Mouse (Mus musculus): Measurements from ENCODE around the gene Thap11. TPM values are rescaled to one million over a fixed set of nuclear protein-coding genes. Genes with fewer than 3 reads are reported as not detected.

Thap11 gene
- total RNA-seq, 2 experiments from 2014 or later: 23.8 to 27.4 TPM

GRCm38 (mm10) chr8:105893339-105893738, 38.4 kb downstream of the Thap11 start, which contains the start of gene Nrn1l:
Gene Nrn1l, plus strand, starts transcription at chr8:105893567.
- peak; percentile 58 for DNase-seq (ENCODE audit: low spot score)
- intact Hi-C loops (cut with DNase I): no loop called here

GRCm38 (mm10) chr8:105897801-105898480, 43.0 kb downstream of the Thap11 start:
- intact Hi-C loops (cut with DNase I): loop anchor here (5.0 kb wide), 1 partner anchor 36 kb away; the partner anchor contains the start of gene Nutf2

GRCm38 (mm10) chr8:105900180-105900940, 45.4 kb downstream of the Thap11 start, which contains the start of gene Pskh1:
Gene Pskh1, plus strand, starts transcription at chr8:105900441.
- peak; percentile 83 for DNase-seq (ENCODE audit: low spot score)
- intact Hi-C loops (cut with DNase I): no loop called here

More at GRCm38 (mm10) chr8:105897801-105898480, 43.0 kb downstream of the Thap11 start:
- no peak for DNase-seq (ENCODE audit: low spot score)

GRCm38 (mm10) chr8:105900941-105901616, 46.1 kb downstream of the Thap11 start:
- intact Hi-C loops (cut with DNase I): no loop called here

More at GRCm38 (mm10) chr8:105900941-105901616, 46.1 kb downstream of the Thap11 start:
- no peak for DNase-seq (ENCODE audit: low spot score)

Other genes starting within 250 kb of the Thap11 start
- 10 to 100 TPM; 41.7 to 50.9 TPM for gene Ripor1, start 249.9 kb upstream of the Thap11 start, total RNA-seq (2021)
- 10 to 100 TPM; 36.4 to 43.6 TPM for gene Ctcf, start 218.6 kb upstream of the Thap11 start, total RNA-seq (2021)
- not detected for gene Agrp, start 217.7 kb upstream of the Thap11 start, total RNA-seq (2021)
- under 1 TPM; 0.18 to 0.20 TPM for gene Carmil2, start 168.9 kb upstream of the Thap11 start, total RNA-seq (2021)
- gene Acd, start 154.0 kb upstream of the Thap11 start, total RNA-seq (2021): 10 to 100 TPM; 11.1 to 13.7 TPM
- gene Pard6a, start 154.0 kb upstream of the Thap11 start, total RNA-seq (2021): 1 to 10 TPM; 8.4 to 9.1 TPM
- not detected for gene 4933405L10Rik, start 147.5 kb upstream of the Thap11 start, total RNA-seq (2021)
- 1 to 10 TPM; 2.0 to 2.4 TPM for gene Enkd1, start 146.9 kb upstream of the Thap11 start, total RNA-seq (2021)
- 1 to 10 TPM; 4.2 to 4.8 TPM for gene Gfod2, start 96.5 kb upstream of the Thap11 start, total RNA-seq (2021)
- gene Ranbp10, start 27.8 kb upstream of the Thap11 start, total RNA-seq (2021): 10 to 100 TPM; 19.1 to 19.2 TPM
- gene Tsnaxip1, start 27.4 kb upstream of the Thap11 start, total RNA-seq (2021): not detected
- gene Cenpt, start 1.9 kb upstream of the Thap11 start, total RNA-seq (2021): 1 to 10 TPM; 2.2 to 2.9 TPM
- 10 to 100 TPM; 30.7 to 35.0 TPM for gene Nutf2, start 5.4 kb downstream of the Thap11 start, total RNA-seq (2021)
- gene Edc4, start 25.7 kb downstream of the Thap11 start, total RNA-seq (2021): 10 to 100 TPM; 23.5 to 23.8 TPM
- gene Nrn1l, start 38.4 kb downstream of the Thap11 start, total RNA-seq (2021): under 1 TPM; 0.61 to 0.65 TPM
- gene Pskh1, start 45.3 kb downstream of the Thap11 start, total RNA-seq (2021): 10 to 100 TPM; 16.0 to 16.6 TPM
- gene Ctrl, start 78.7 kb downstream of the Thap11 start, total RNA-seq (2021): under 1 TPM in 1 of 2 experiments, not detected in 1; 0.31 TPM
- gene Psmb10, start 83.3 kb downstream of the Thap11 start, total RNA-seq (2021): 10 to 100 TPM; 64.8 to 68.3 TPM
- gene Lcat, start 88.2 kb downstream of the Thap11 start, total RNA-seq (2021): 1 to 10 TPM in 1 of 2 experiments, under 1 TPM in 1; 0.75 to 1.3 TPM
- gene Slc12a4, start 111.0 kb downstream of the Thap11 start, total RNA-seq (2021): 10 to 100 TPM; 39.4 to 48.7 TPM
- not detected for gene Dpep3, start 124.3 kb downstream of the Thap11 start, total RNA-seq (2021)
- 1 to 10 TPM; 8.8 to 8.9 TPM for gene Dus2, start 136.2 kb downstream of the Thap11 start, total RNA-seq (2021)
- gene Dpep2nb, start 150.8 kb downstream of the Thap11 start, total RNA-seq (2021): not detected
- gene Ddx28, start 156.8 kb downstream of the Thap11 start, total RNA-seq (2021): 10 to 100 TPM; 10.1 to 10.3 TPM
- gene Nfatc3, start 203.7 kb downstream of the Thap11 start, total RNA-seq (2021): 10 to 100 TPM; 19.3 to 21.7 TPM